Mouse (Mus musculus) brain, embryonic 14.5 days (tissue): ENCODE measurements at regions not wholly inside any gene's neighbourhood (a gene's known extent, or its start where the extent isn't known, plus 50 kb on each side); places are given as distances from the start of the nearest gene placed in this dataset.

Source experiments
- CTCF ChIP-seq: fragments of 200-500 bp; IDR thresholded peaks from 2 replicates; pipeline ENCODE4 v1.5.1; 2012; ENCODE audit warnings: inconsistent platforms, mild to moderate bottlenecking, moderate library complexity, borderline replicate concordance; ENCODE audit not compliant: insufficient read depth, insufficient read length; ENCODE audit errors: extremely low read depth
- POLR2A ChIP-seq: fragments of 200-500 bp; IDR thresholded peaks from 2 replicates; pipeline ENCODE4 v1.6.1; 2012; ENCODE audit warnings: mild to moderate bottlenecking, inconsistent platforms, borderline replicate concordance; ENCODE audit not compliant: poor library complexity, insufficient read depth, insufficient read length, severe bottlenecking; ENCODE audit errors: extremely low read depth

GRCm38 (mm10) chr3:22976801-22977200 is 900.3 kb downstream of the Tbl1xr1 start:
- TF ChIP-seq POLR2A (no peak), CTCF (no peak)
